Mouse (Mus musculus) cerebellum, adult 8-10 months (tissue): ENCODE data around the gene D330045A20Rik.
"Not testable (repeated sequence)": the region's sequence is repeated elsewhere in the genome, so short reads cannot be mapped to it uniquely, and the experiment has no call there.

Source experiments
- DNase-seq: peaks from one replicate; pipeline ENCODE4 v3.0.0; 2022

D330045A20Rik gene

GRCm38 (mm10) chrX:139583616-139584015 is 103.4 kb downstream of the D330045A20Rik start:
- DNase-seq = no peak

GRCm38 (mm10) chrX:139586676-139587075 is 106.5 kb downstream of the D330045A20Rik start:
- not testable (repeated sequence) for DNase-seq

- DNase-seq = no peak
Measured at GRCm38 (mm10) chrX:139596404-139596803, 116.2 kb downstream of the D330045A20Rik start.
